Mouse (Mus musculus): ENCODE data around the gene Fkbp8. TPM values are rescaled to one million over a fixed set of nuclear protein-coding genes. Genes with fewer than 3 reads are reported as not detected.
A peak's percentile ranks its signal among the peaks of the same experiment; 100 is the strongest.
"Not testable (repeated sequence)": the region's sequence is repeated elsewhere in the genome, so short reads cannot be mapped to it uniquely, and the experiment has no call there.

Gene Fkbp8
- polyA plus RNA-seq, 1 experiment, result 305 TPM

GRCm38 (mm10) chr8:70507027-70507393, 20.5 kb upstream of the Fkbp8 start:
- Histone ChIP-seq H3K36me3 (ENCODE audit: control insufficient read depth, insufficient read depth, low read length) (peaks cover 8% of the 10 kb centered on the region; the same call in 1 of the 2 replicates), H3K27me3 (ENCODE audit: control insufficient read depth, insufficient read depth, low read length) (no peaks in the 10 kb centered on the region), H3K27ac (ENCODE audit: insufficient read depth, low read length) (no peak overlapping the region), H3K4me1 (ENCODE audit: control insufficient read depth, insufficient read depth, insufficient read length) (peaks cover 19% of the 10 kb centered on the region), H3K4me3 (ENCODE audit: extremely low read depth, insufficient read depth, insufficient read length) (no peak overlapping the region)
- DNase-seq (ENCODE audit: low read depth in 1 of 2, low spot score in 2 of 2), result no peak
- no peak for TF ChIP-seq CTCF (IDR thresholded peaks at IDR 0.05; ENCODE audit: extremely low read depth, insufficient read depth, insufficient read length, insufficient replicate concordance)
- no peak for TF ChIP-seq POLR2A (IDR thresholded peaks at IDR 0.05; ENCODE audit: low read depth, low read length)
- 80% methylated on average over 5 of the region's 5 CpGs for WGBS

DNA sequence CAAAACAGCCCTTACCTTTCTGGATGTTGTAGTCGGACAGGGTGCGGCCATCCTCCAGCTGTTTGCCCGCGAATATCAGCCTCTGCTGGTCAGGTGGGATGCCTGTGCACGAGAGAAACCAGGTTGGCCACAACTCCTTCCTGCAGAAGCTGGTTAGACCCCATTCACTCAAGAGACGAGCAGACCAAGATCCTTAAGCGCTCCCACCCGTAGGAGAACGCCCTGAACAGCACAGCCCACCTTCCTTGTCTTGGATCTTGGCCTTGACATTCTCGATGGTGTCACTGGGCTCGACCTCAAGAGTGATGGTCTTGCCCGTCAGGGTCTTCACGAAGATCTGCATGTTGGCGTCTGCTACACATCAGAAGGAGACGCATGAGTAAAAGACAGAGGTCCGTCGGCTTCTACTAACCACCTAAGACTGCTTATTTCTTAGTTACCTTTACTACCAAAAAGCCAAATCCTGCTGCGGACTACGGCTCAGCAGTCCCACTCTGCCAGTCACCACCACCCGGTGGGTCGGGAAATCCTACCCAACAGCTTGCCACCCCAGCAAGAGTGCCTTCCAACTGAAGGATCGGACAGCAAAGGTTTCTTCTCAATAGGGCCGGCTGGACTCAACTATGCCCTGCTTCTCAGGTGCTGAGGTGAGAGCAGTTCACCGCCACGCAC, 18.1 kb upstream of the Fkbp8 start:
- peaks cover 14% of the 10 kb centered on the region; the same call in 1 of the 2 replicates for H3K36me3 ChIP-seq (ENCODE audit: control insufficient read depth, insufficient read depth, low read length)
- H3K4me1 ChIP-seq (ENCODE audit: control insufficient read depth, insufficient read depth, insufficient read length), result peaks cover 18% of the 10 kb centered on the region
- no peaks in the 10 kb centered on the region for H3K27me3 ChIP-seq (ENCODE audit: control insufficient read depth, insufficient read depth, low read length)
- TF ChIP-seq POLR2A (IDR thresholded peaks at IDR 0.05; ENCODE audit: low read depth, low read length) (no peak), CTCF (IDR thresholded peaks at IDR 0.05; ENCODE audit: extremely low read depth, insufficient read depth, insufficient read length, insufficient replicate concordance) (no peak)
- H3K27ac ChIP-seq (ENCODE audit: insufficient read depth, low read length), result peak overlapping the region; percentile 46; the same call in 1 of the 2 replicates
- 10% methylated on average over 25 of the region's 25 CpGs for WGBS
- DNase-seq (ENCODE audit: low read depth in 1 of 2, low spot score in 2 of 2), result no peak
- peak overlapping the region; percentile 91 for H3K4me3 ChIP-seq (ENCODE audit: extremely low read depth, insufficient read depth, insufficient read length)

GRCm38 (mm10) chr8:70510228-70510915, 17.2 kb upstream of the Fkbp8 start, which contains the start of gene Uba52:
TSS of gene Uba52 (minus strand) at chr8:70510801.
- peaks cover 18% of the 10 kb centered on the region for H3K4me1 ChIP-seq (ENCODE audit: control insufficient read depth, insufficient read depth, insufficient read length)
- WGBS, result under 1% methylated on average over 72 of the region's 74 CpGs
- peak; percentile 92 to 96 for DNase-seq (ENCODE audit: low read depth in 1 of 2, low spot score in 2 of 2)
- peaks cover 14% of the 10 kb centered on the region; the same call in 1 of the 2 replicates for H3K36me3 ChIP-seq (ENCODE audit: control insufficient read depth, insufficient read depth, low read length)
- TF ChIP-seq CTCF (IDR thresholded peaks at IDR 0.05; ENCODE audit: extremely low read depth, insufficient read depth, insufficient read length, insufficient replicate concordance) (no peak), POLR2A (IDR thresholded peaks at IDR 0.05; ENCODE audit: low read depth, low read length) (peak; percentile 65)
- peak within 1 kb of the TSS; percentile 96 for H3K27ac ChIP-seq (ENCODE audit: insufficient read depth, low read length)
- no peaks in the 10 kb centered on the region for H3K27me3 ChIP-seq (ENCODE audit: control insufficient read depth, insufficient read depth, low read length)
- peak within 1 kb of the TSS; percentile 91 for H3K4me3 ChIP-seq (ENCODE audit: extremely low read depth, insufficient read depth, insufficient read length)

GRCm38 (mm10) chr8:70511174-70511573, 16.4 kb upstream of the Fkbp8 start:
- Histone ChIP-seq H3K36me3 (ENCODE audit: control insufficient read depth, insufficient read depth, low read length) (peaks cover 15% of the 10 kb centered on the region; the same call in 1 of the 2 replicates), H3K4me1 (ENCODE audit: control insufficient read depth, insufficient read depth, insufficient read length) (peaks cover 13% of the 10 kb centered on the region; the same call in 1 of the 2 replicates), H3K4me3 (ENCODE audit: extremely low read depth, insufficient read depth, insufficient read length) (peak overlapping the region; percentile 91; the same call in 1 of the 2 replicates)
- 46% methylated on average over 6 of the region's 6 CpGs for WGBS
- H3K27ac ChIP-seq (ENCODE audit: insufficient read depth, low read length); H3K27me3 ChIP-seq (ENCODE audit: control insufficient read depth, insufficient read depth, low read length); DNase-seq (ENCODE audit: low read depth in 1 of 2, low spot score in 2 of 2): not testable (repeated sequence)

DNA sequence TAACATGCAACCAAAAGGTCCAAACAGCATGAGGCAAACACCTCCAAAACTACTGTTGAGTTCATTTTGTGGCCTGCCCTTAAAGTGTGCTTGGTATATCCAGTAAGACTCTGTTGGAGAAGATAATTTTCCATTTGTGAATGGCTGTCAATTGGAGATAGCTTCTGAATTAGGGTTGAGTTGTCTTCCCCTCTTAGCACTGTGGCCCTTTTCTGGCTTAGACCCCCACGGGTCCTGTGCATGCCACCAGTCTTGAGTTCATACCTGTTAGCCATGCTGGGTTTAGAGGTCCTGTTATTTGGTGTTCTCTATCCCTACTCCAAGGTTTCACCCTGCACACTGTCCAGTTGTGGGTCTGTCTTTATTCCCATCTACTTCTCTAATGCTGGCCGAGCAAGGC, 15.8 kb upstream of the Fkbp8 start:
- 84% methylated on average over 2 of the region's 2 CpGs for WGBS
- Histone ChIP-seq H3K27ac (ENCODE audit: insufficient read depth, low read length) (no peak overlapping the region), H3K4me1 (ENCODE audit: control insufficient read depth, insufficient read depth, insufficient read length) (peaks cover 13% of the 10 kb centered on the region; the same call in 1 of the 2 replicates), H3K27me3 (ENCODE audit: control insufficient read depth, insufficient read depth, low read length) (no peaks in the 10 kb centered on the region), H3K36me3 (ENCODE audit: control insufficient read depth, insufficient read depth, low read length) (peaks cover 16% of the 10 kb centered on the region; the same call in 1 of the 2 replicates), H3K4me3 (ENCODE audit: extremely low read depth, insufficient read depth, insufficient read length) (no peak overlapping the region)
- no peak for DNase-seq (ENCODE audit: low read depth in 1 of 2, low spot score in 2 of 2)
- TF ChIP-seq CTCF (IDR thresholded peaks at IDR 0.05; ENCODE audit: extremely low read depth, insufficient read depth, insufficient read length, insufficient replicate concordance) (no peak), POLR2A (IDR thresholded peaks at IDR 0.05; ENCODE audit: low read depth, low read length) (no peak)

GRCm38 (mm10) chr8:70512253-70512903, 15.1 kb upstream of the Fkbp8 start:
- Histone ChIP-seq H3K4me3 (ENCODE audit: extremely low read depth, insufficient read depth, insufficient read length) (no peak overlapping the region), H3K27ac (ENCODE audit: insufficient read depth, low read length) (no peak overlapping the region), H3K36me3 (ENCODE audit: control insufficient read depth, insufficient read depth, low read length) (peaks cover 17% of the 10 kb centered on the region), H3K27me3 (ENCODE audit: control insufficient read depth, insufficient read depth, low read length) (no peaks in the 10 kb centered on the region), H3K4me1 (ENCODE audit: control insufficient read depth, insufficient read depth, insufficient read length) (peaks cover 13% of the 10 kb centered on the region; the same call in 1 of the 2 replicates)
- TF ChIP-seq CTCF (IDR thresholded peaks at IDR 0.05; ENCODE audit: extremely low read depth, insufficient read depth, insufficient read length, insufficient replicate concordance) (no peak), POLR2A (IDR thresholded peaks at IDR 0.05; ENCODE audit: low read depth, low read length) (no peak)
- 62% methylated on average over 11 of the region's 11 CpGs for WGBS
- no peak for DNase-seq (ENCODE audit: low read depth in 1 of 2, low spot score in 2 of 2)

Data from spleen, adult 2 months (tissue).